Mouse (Mus musculus): ENCODE data around the gene Arl6ip4.

Arl6ip4 gene

GRCm38 (mm10) chr5:124155943-124156342, 40.1 kb downstream of the Arl6ip4 start:
- WGBS, result 57% methylated on average over 5 of the region's 5 CpGs

- 70% methylated on average over 4 of the region's 4 CpGs for WGBS
These were observed 42.4 kb downstream of the Arl6ip4 start for GRCm38 (mm10) chr5:124158305-124158704.

- 44% methylated on average over 7 of the region's 7 CpGs for WGBS
These were observed 43.6 kb downstream of the Arl6ip4 start for GRCm38 (mm10) chr5:124159453-124159852.

- WGBS, result 53% methylated on average over 10 of the region's 10 CpGs
These were observed 45.9 kb downstream of the Arl6ip4 start for GRCm38 (mm10) chr5:124161831-124162230.

GRCm38 (mm10) chr5:124162577-124162976, 46.7 kb downstream of the Arl6ip4 start:
- 47% methylated on average over 5 of the region's 5 CpGs for WGBS

- 55% methylated on average over 11 of the region's 11 CpGs for WGBS
These were observed 47.6 kb downstream of the Arl6ip4 start for GRCm38 (mm10) chr5:124163445-124163844.

- 33% methylated on average over 15 of the region's 15 CpGs for WGBS
These were observed 50.0 kb downstream of the Arl6ip4 start for GRCm38 (mm10) chr5:124165622-124166570.

GRCm38 (mm10) chr5:124167621-124168020, 51.7 kb downstream of the Arl6ip4 start:
- WGBS, result 50% methylated on average over 10 of the region's 10 CpGs

Measured in cerebral cortex, adult 2 months (tissue).